18 mouse cellular contexts compared by ENCODE assay signal in genomic region chr4:138782098-138782497, GRCm38 (mm10). TPM values are rescaled to one million over a fixed set of nuclear protein-coding genes. Genes with fewer than 3 reads are reported as not detected.
A peak's percentile ranks its signal among the peaks of the same experiment; 100 is the strongest.
DNase-seq lines count a peak whose midpoint lies in the region; ATAC-seq and TF ChIP-seq lines count a peak whose summit lies in the region.
"Had no signal": no experiment of that assay in that cellular context is flagged by ENCODE, and none has a peak within 500 bp of the region (broad histone marks: within the 10 kb centered on the region; RNA-seq: fewer than 3 reads in every experiment).

No protein-coding gene starts in this region.

- no peaks in the 10 kb centered on the region for H3K9me3 ChIP-seq in ES-E14 (ENCODE audit: control insufficient read depth, insufficient read depth, low read depth, low read length)
- H3K9me3 ChIP-seq in forebrain, embryonic 12.5 days = no peaks in the 10 kb centered on the region
- H3K9me3 ChIP-seq: forebrain, embryonic 10.5 days; kidney, embryonic 15.5 days; liver, embryonic 13.5 days; midbrain, embryonic 12.5 days had no signal

- intact Hi-C loops in gastrocnemius, adult 2 months (cut with DNase I) = no loop called here
- intact Hi-C loops in gastrocnemius, postnatal 14 days (cut with DNase I; ENCODE audit: low total_unique reads) = no loop called here

- in situ Hi-C loops in ES-E14 (cut with MboI; ENCODE audit: low sequenced_read_pairs in 2 of 2, unreplicated experiment in 2 of 2) = no loop called here

- ATAC-seq in forebrain, embryonic 12.5 days (ENCODE audit: low FRiP score) = no peak
- ATAC-seq: hindbrain, embryonic 16.5 days had no signal

- no peak overlapping the region for H3K4me3 ChIP-seq in gastrocnemius, adult 2 months
- H3K4me3 ChIP-seq in ES-E14 (ENCODE audit: insufficient read depth in 1 of 2, low read depth in 1 of 2, low read length in 2 of 2, poor library complexity in 1 of 2, severe bottlenecking in 1 of 2) = no peak overlapping the region
- no peak overlapping the region for H3K4me3 ChIP-seq in forebrain, embryonic 12.5 days (replicated peaks)
- H3K4me3 ChIP-seq: forebrain, embryonic 10.5 days; kidney, embryonic 15.5 days; liver, embryonic 13.5 days; midbrain, embryonic 12.5 days had no signal

- H3K4me1 ChIP-seq in ES-E14 (ENCODE audit: control insufficient read depth in 2 of 2, insufficient read depth in 2 of 2, low read length in 2 of 2, poor library complexity in 1 of 2) = 0 out of 4 replicates have a peak, but pooled peaks cover 0 to 2% of the 10 kb centered on the region in 2 experiments
- H3K4me1 ChIP-seq in forebrain, embryonic 12.5 days = peaks cover 6% of the 10 kb centered on the region; the same call in 1 of the 2 replicates
- H3K4me1 ChIP-seq: liver, embryonic 13.5 days had no signal

- no peak overlapping the region for H3K9ac ChIP-seq in ES-E14 (ENCODE audit: insufficient read depth, low read depth, low read length, poor library complexity, severe bottlenecking)
- H3K9ac ChIP-seq in forebrain, embryonic 12.5 days = no peak overlapping the region
- H3K9ac ChIP-seq: kidney, embryonic 15.5 days; liver, embryonic 13.5 days; midbrain, embryonic 12.5 days had no signal

- H3K4me2 ChIP-seq in forebrain, embryonic 12.5 days = no peak overlapping the region
- H3K4me2 ChIP-seq: kidney, embryonic 15.5 days; liver, embryonic 13.5 days; midbrain, embryonic 12.5 days had no signal

- WGBS in forebrain, embryonic 12.5 days = 82% methylated on average over 6 of the region's 6 CpGs

- no peaks in the 10 kb centered on the region for H3K36me3 ChIP-seq in ES-E14 (ENCODE audit: control insufficient read depth, insufficient read depth, low read length, poor library complexity, severe bottlenecking)
- no peaks in the 10 kb centered on the region for H3K36me3 ChIP-seq in forebrain, embryonic 12.5 days (replicated peaks)
- H3K36me3 ChIP-seq: forebrain, embryonic 10.5 days; kidney, embryonic 15.5 days; liver, embryonic 13.5 days; midbrain, embryonic 12.5 days had no signal

- peak overlapping the region; percentile 61 for H3K27ac ChIP-seq in gastrocnemius, adult 2 months
- H3K27ac ChIP-seq in ES-E14 (ENCODE audit: insufficient read depth, low read depth, low read length, poor library complexity, severe bottlenecking) = no peak overlapping the region
- no peak overlapping the region for H3K27ac ChIP-seq in forebrain, embryonic 12.5 days
- H3K27ac ChIP-seq: forebrain, embryonic 10.5 days; kidney, embryonic 15.5 days; liver, embryonic 13.5 days; midbrain, embryonic 12.5 days had no signal

- DNase-seq in gastrocnemius, adult 2 months = peak; percentile 59
- DNase-seq in gastrocnemius, postnatal 10 days = no peak
- no peak for DNase-seq in ES-E14 (ENCODE audit: low read depth, low spot score)
- peak; percentile 39 for DNase-seq in gastrocnemius, postnatal 14 days
- DNase-seq in right cerebral cortex, postnatal 14 days = peak; percentile 32
- DNase-seq in lung, postnatal 10 days = no peak
- DNase-seq: cerebellum, postnatal 10 days; heart, postnatal 10 days; liver, embryonic 13.5 days; lung, postnatal 14 days had no signal

- 0 out of 2 replicates have a peak, but pooled peaks cover 3% of the 10 kb centered on the region for H3K27me3 ChIP-seq in forebrain, embryonic 12.5 days
- H3K27me3 ChIP-seq: liver, embryonic 13.5 days; midbrain, embryonic 12.5 days had no signal

- no peak for TF ChIP-seq CTCF in gastrocnemius, adult 2 months (IDR thresholded peaks at IDR 0.05)

TF ChIP-seq in ES-E14, 5 proteins besides CTCF, POLR2A, EP300 and RAD21:
- TF ChIP-seq MAFK (IDR thresholded peaks at IDR 0.05; ENCODE audit: insufficient read depth, low read depth, low read length) (peak; percentile 28; the same call in 1 of the 2 replicates), CHD2 (IDR thresholded peaks at IDR 0.05; ENCODE audit: low read depth, low read length) (no peak), ZNF384 (IDR thresholded peaks at IDR 0.05; ENCODE audit: low read depth, low read length) (no peak), ZC3H11A (IDR thresholded peaks at IDR 0.05; ENCODE audit: borderline replicate concordance, low read depth, low read length) (no peak)

RNA-seq across cellular contexts. Expression of gene Pla2g2d, which starts 6.6 kb away (rescaled TPM):
- total RNA-seq in gastrocnemius, adult 2 months (2021) = under 1 TPM in 1 of 2 experiments, not detected in 1; 0.28 TPM
- total RNA-seq in gastrocnemius, postnatal 10 days (2021) = not detected
- not detected in 2 replicates for total RNA-seq in ES-E14 (2012; rRNA removed)
- total RNA-seq in gastrocnemius, postnatal 14 days (2021) = not detected
- 0.13 TPM in 1 of 2 replicates, not detected in the other for polyA plus RNA-seq in forebrain, embryonic 12.5 days (2016; fragmentation: Nextera tagmentation; extraction: Ambion mirVana)
- total RNA-seq: granulocyte monocyte progenitor cell, adult 5-6 weeks; heart, postnatal 10 days had no signal
- polyA plus RNA-seq: liver, embryonic 13.5 days had no signal

RNA-seq across cellular contexts. Expression of gene Pla2g2f, which starts 24.7 kb away (rescaled TPM):
- total RNA-seq in gastrocnemius, adult 2 months (2021) = not detected
- total RNA-seq in gastrocnemius, postnatal 10 days (2021) = not detected
- total RNA-seq in ES-E14 (2012; rRNA removed) = 0.21 and 0.22 TPM in 2 replicates
- total RNA-seq in gastrocnemius, postnatal 14 days (2021) = not detected
- polyA plus RNA-seq in forebrain, embryonic 12.5 days (2016; fragmentation: Nextera tagmentation; extraction: Ambion mirVana) = not detected in 2 replicates
- total RNA-seq: granulocyte monocyte progenitor cell, adult 5-6 weeks; left cerebral cortex, adult 8-10 months had no signal
- polyA plus RNA-seq: embryonic facial prominence, embryonic 11.5 days; forebrain, embryonic 10.5 days; liver, embryonic 13.5 days had no signal

RNA-seq across cellular contexts. Expression of gene Ubxn10, which starts 45.1 kb away (rescaled TPM):
- total RNA-seq in gastrocnemius, adult 2 months (2021) = under 1 TPM in 1 of 2 experiments, not detected in 1; 0.20 TPM
- under 1 TPM; 0.20 to 0.28 TPM for total RNA-seq in gastrocnemius, postnatal 10 days (2021)
- 1.1 and 2.3 TPM in 2 replicates for total RNA-seq in ES-E14 (2012; rRNA removed)
- total RNA-seq in gastrocnemius, postnatal 14 days (2021) = under 1 TPM; 0.16 to 0.29 TPM
- polyA plus RNA-seq in forebrain, embryonic 12.5 days (2016; fragmentation: Nextera tagmentation; extraction: Ambion mirVana) = 2.0 TPM in 2 replicates
- total RNA-seq: granulocyte monocyte progenitor cell, adult 5-6 weeks had no signal

RNA-seq across cellular contexts. Expression of gene Pla2g2c, which starts 57.5 kb away (rescaled TPM):
- total RNA-seq in gastrocnemius, adult 2 months (2021) = not detected
- total RNA-seq in gastrocnemius, postnatal 10 days (2021) = under 1 TPM in 1 of 2 experiments, not detected in 1; 0.16 TPM
- total RNA-seq in ES-E14 (2012; rRNA removed) = 0.42 and 0.54 TPM in 2 replicates
- not detected for total RNA-seq in gastrocnemius, postnatal 14 days (2021)
- 0.18 and 0.26 TPM in 2 replicates for polyA plus RNA-seq in forebrain, embryonic 12.5 days (2016; fragmentation: Nextera tagmentation; extraction: Ambion mirVana)
- total RNA-seq: granulocyte monocyte progenitor cell, adult 5-6 weeks; heart, postnatal 10 days had no signal
- polyA plus RNA-seq: liver, embryonic 13.5 days had no signal

Comparison
In these comparisons a context has a peak if more than half of its experiments do, and no peak if none do; other contexts are left out.
1. DNase-seq: peak in gastrocnemius, adult 2 months (single experiment), gastrocnemius, postnatal 14 days (single experiment) and right cerebral cortex, postnatal 14 days (single experiment); none in gastrocnemius, postnatal 10 days (single experiment), ES-E14 (single experiment) and lung, postnatal 10 days (single experiment).